ENCODE assay signal across 8 mouse cellular contexts in genomic region chr16:38632147-38632546, GRCm38 (mm10).
DNase-seq lines count a peak whose midpoint lies in the region; ATAC-seq and TF ChIP-seq lines count a peak whose summit lies in the region.
"Had no signal": no experiment of that assay in that cellular context is flagged by ENCODE, and none has a peak within 500 bp of the region (broad histone marks: within the 10 kb centered on the region; RNA-seq: fewer than 3 reads in every experiment).

No protein-coding gene starts in this region.

- WGBS in forebrain, embryonic 14.5 days: 63% methylated on average over 6 of the region's 6 CpGs
- 36% methylated on average over 6 of the region's 6 CpGs for WGBS in liver, embryonic 14.5 days (ENCODE audit: insufficient replicate concordance)

- no peaks in the 10 kb centered on the region for H3K9me3 ChIP-seq in forebrain, embryonic 14.5 days (replicated peaks; ENCODE audit: control insufficient read depth, low read length)
- no peaks in the 10 kb centered on the region for H3K9me3 ChIP-seq in liver, embryonic 14.5 days (ENCODE audit: control insufficient read depth, low read length)

- H3K27me3 ChIP-seq in forebrain, embryonic 14.5 days (replicated peaks; ENCODE audit: control insufficient read depth, insufficient read depth, low read length): no peaks in the 10 kb centered on the region
- H3K27me3 ChIP-seq in liver, embryonic 14.5 days (ENCODE audit: control insufficient read depth, insufficient read depth, low read length): no peaks in the 10 kb centered on the region

- ATAC-seq in activated CD4-positive, CD25-positive, alpha-beta regulatory T cell, adult 4 months: peak; percentile 83
- ATAC-seq in forebrain, embryonic 14.5 days: no peak
- ATAC-seq in liver, embryonic 14.5 days (ENCODE audit: insufficient read depth): no peak

- H3K36me3 ChIP-seq in forebrain, embryonic 14.5 days (ENCODE audit: control insufficient read depth, insufficient read depth, low read length): no peaks in the 10 kb centered on the region
- no peaks in the 10 kb centered on the region for H3K36me3 ChIP-seq in liver, embryonic 14.5 days (replicated peaks; ENCODE audit: control insufficient read depth, insufficient read depth, low read depth)

- H3K4me2 ChIP-seq in forebrain, embryonic 14.5 days (ENCODE audit: low read length): no peak overlapping the region
- H3K4me2 ChIP-seq in liver, embryonic 14.5 days (ENCODE audit: low read depth): no peak overlapping the region

- no peaks in the 10 kb centered on the region for H3K4me1 ChIP-seq in forebrain, embryonic 14.5 days (ENCODE audit: control insufficient read depth, insufficient read depth, low read length)
- H3K4me1 ChIP-seq in liver, embryonic 14.5 days (replicated peaks; ENCODE audit: control insufficient read depth in 2 of 2, insufficient read depth in 2 of 2, low read length in 1 of 2): no peaks in the 10 kb centered on the region

- no peak for TF ChIP-seq EP300 in liver, embryonic 14.5 days (IDR thresholded peaks at IDR 0.05; ENCODE audit: low read depth)

- no peak overlapping the region for H3K27ac ChIP-seq in forebrain, embryonic 14.5 days (ENCODE audit: low read depth, low read length)
- H3K27ac ChIP-seq in liver, embryonic 14.5 days: no peak overlapping the region

- TF ChIP-seq CTCF in liver, embryonic 14.5 days (IDR thresholded peaks at IDR 0.05; ENCODE audit: low read depth): peak; percentile 72

- no peak overlapping the region for H3K4me3 ChIP-seq in forebrain, embryonic 14.5 days (ENCODE audit: low read depth, low read length)
- H3K4me3 ChIP-seq in liver, embryonic 14.5 days (ENCODE audit: insufficient read depth in 1 of 2, low read depth in 2 of 2, low read length in 2 of 2): no peak overlapping the region
- H3K4me3 ChIP-seq: myocyte had no signal

- H3K9ac ChIP-seq in forebrain, embryonic 14.5 days (ENCODE audit: low read length): no peak overlapping the region
- H3K9ac ChIP-seq in liver, embryonic 14.5 days (replicated peaks): no peak overlapping the region

- DNase-seq in right cerebral cortex, adult 18-20 months: peak; percentile 27
- DNase-seq in right cerebral cortex, postnatal 36 days (ENCODE audit: low spot score in 2 of 2): no peak
- DNase-seq in forebrain, embryonic 14.5 days (ENCODE audit: low spot score): peak; percentile 20
- peak; percentile 73 for DNase-seq in kidney, adult 9 months
- no peak for DNase-seq in liver, embryonic 14.5 days (ENCODE audit: low read depth in 3 of 3, low spot score in 3 of 3)
- DNase-seq in right cerebral cortex, postnatal 4 days: peak; percentile 53

Comparison
In these comparisons a context has a peak if more than half of its experiments do, and no peak if none do; other contexts are left out.
1. DNase-seq: peak in right cerebral cortex, adult 18-20 months (single experiment), forebrain, embryonic 14.5 days (single experiment), kidney, adult 9 months (single experiment) and right cerebral cortex, postnatal 4 days (single experiment); none in right cerebral cortex, postnatal 36 days (0 of 2) and liver, embryonic 14.5 days (0 of 3).